Comparison of ENCODE assay signal across 8 mouse cellular contexts in the genomic region with DNA sequence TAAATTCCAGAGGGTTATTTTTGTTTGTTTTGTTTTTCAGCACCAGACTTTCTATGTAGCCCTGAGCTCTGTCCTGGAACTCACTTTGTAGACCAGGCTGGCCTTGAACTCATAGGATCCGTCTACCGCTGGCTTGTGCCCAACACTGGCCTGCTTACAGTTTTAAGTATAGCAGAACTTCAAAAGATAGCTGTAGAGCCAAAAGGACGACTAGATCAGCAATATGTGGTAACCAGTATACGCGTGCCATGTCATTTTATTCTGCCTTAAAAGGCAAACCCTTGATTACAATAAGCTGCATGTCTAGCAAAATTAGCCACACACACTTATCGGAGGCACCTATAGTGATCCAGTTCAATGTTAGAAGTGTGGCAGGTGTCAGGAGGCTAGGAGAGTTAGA. TPM values are rescaled to one million over a fixed set of nuclear protein-coding genes. Genes with fewer than 3 reads are reported as not detected.
A peak's percentile ranks its signal among the peaks of the same experiment; 100 is the strongest.
DNase-seq lines count a peak whose midpoint lies in the region; ATAC-seq and TF ChIP-seq lines count a peak whose summit lies in the region.

No protein-coding gene starts in this region.

- TF ChIP-seq CTCF in lung, embryonic 14.5 days (IDR thresholded peaks at IDR 0.05; ENCODE audit: low read depth) = no peak

- 55% methylated on average over 6 of the region's 6 CpGs for WGBS in lung, embryonic 14.5 days
- WGBS in forebrain, embryonic 15.5 days = 58% methylated on average over 6 of the region's 6 CpGs
- 77% methylated on average over 6 of the region's 6 CpGs for WGBS in midbrain, embryonic 10.5 days

- peaks cover 14% of the 10 kb centered on the region; the same call in 1 of the 2 replicates for H3K4me1 ChIP-seq in lung, embryonic 14.5 days (ENCODE audit: insufficient read depth)
- peaks cover 31% of the 10 kb centered on the region for H3K4me1 ChIP-seq in forebrain, embryonic 15.5 days
- H3K4me1 ChIP-seq in midbrain, embryonic 10.5 days = peaks cover 34% of the 10 kb centered on the region

- ATAC-seq in lung, embryonic 14.5 days (ENCODE audit: insufficient read depth) = no peak
- ATAC-seq in forebrain, embryonic 15.5 days (replicated peaks) = no peak

- H3K4me2 ChIP-seq in lung, embryonic 14.5 days = peak overlapping the region; percentile 76
- H3K4me2 ChIP-seq in forebrain, embryonic 15.5 days (replicated peaks) = peak overlapping the region; percentile 73

- peak overlapping the region; percentile 97 for H3K27ac ChIP-seq in lung, embryonic 14.5 days (ENCODE audit: low read depth)
- H3K27ac ChIP-seq in forebrain, embryonic 15.5 days (replicated peaks) = no peak overlapping the region
- H3K27ac ChIP-seq in midbrain, embryonic 10.5 days (replicated peaks) = peak overlapping the region; percentile 92; the same call in 1 of the 2 replicates

- peaks cover 48% of the 10 kb centered on the region for H3K36me3 ChIP-seq in lung, embryonic 14.5 days (ENCODE audit: insufficient read depth)
- peaks cover 17% of the 10 kb centered on the region for H3K36me3 ChIP-seq in forebrain, embryonic 15.5 days
- H3K36me3 ChIP-seq in midbrain, embryonic 10.5 days = peaks cover 67% of the 10 kb centered on the region

- no peaks in the 10 kb centered on the region for H3K27me3 ChIP-seq in lung, embryonic 14.5 days (ENCODE audit: insufficient read depth, low read length)
- H3K27me3 ChIP-seq in forebrain, embryonic 15.5 days = no peaks in the 10 kb centered on the region
- no peaks in the 10 kb centered on the region for H3K27me3 ChIP-seq in midbrain, embryonic 10.5 days (ENCODE audit: low read depth, poor library complexity, severe bottlenecking)

- H3K9me3 ChIP-seq in lung, embryonic 14.5 days (ENCODE audit: low read depth, low read length) = no peaks in the 10 kb centered on the region
- H3K9me3 ChIP-seq in forebrain, embryonic 15.5 days = no peaks in the 10 kb centered on the region
- H3K9me3 ChIP-seq in midbrain, embryonic 10.5 days (replicated peaks) = no peaks in the 10 kb centered on the region

- peak overlapping the region; percentile 86 for H3K9ac ChIP-seq in lung, embryonic 14.5 days
- peak overlapping the region; percentile 64; the same call in 1 of the 2 replicates for H3K9ac ChIP-seq in forebrain, embryonic 15.5 days (replicated peaks)

- peak; percentile 45 for DNase-seq in lung, embryonic 14.5 days
- DNase-seq in lung, postnatal 10 days = no peak
- DNase-seq in adrenal gland, postnatal 10 days = peak; percentile 56
- no peak for DNase-seq in midbrain, embryonic 10.5 days (ENCODE audit: low spot score)
- no peak for DNase-seq in urinary bladder, adult 18-20 months (ENCODE audit: low spot score in 2 of 2)
- no peak for DNase-seq in retina, embryonic 14.5 days (ENCODE audit: low spot score)
- DNase-seq in cerebellum, postnatal 14 days = no peak

- H3K4me3 ChIP-seq in lung, embryonic 14.5 days (ENCODE audit: low read depth, low read length) = peak overlapping the region; percentile 82
- peak overlapping the region; percentile 92 for H3K4me3 ChIP-seq in forebrain, embryonic 15.5 days
- peak overlapping the region; percentile 82 for H3K4me3 ChIP-seq in midbrain, embryonic 10.5 days

RNA-seq across cellular contexts. Expression of a gene that starts 1.2 kb away (rescaled TPM):
- polyA plus RNA-seq in lung, embryonic 14.5 days (2014; fragmentation: Nextera tagmentation; extraction: Ambion mirVana) = 300 and 304 TPM in 2 replicates
- total RNA-seq in adrenal gland, postnatal 10 days (2021) = 10 to 100 TPM; 50.0 to 66.8 TPM
- 110 and 114 TPM in 2 replicates for polyA plus RNA-seq in forebrain, embryonic 15.5 days (2015; fragmentation: Nextera tagmentation; extraction: Ambion mirVana)
- polyA plus RNA-seq in midbrain, embryonic 10.5 days (2016; fragmentation: Nextera tagmentation; extraction: Ambion mirVana) = 330 and 373 TPM in 2 replicates

RNA-seq across cellular contexts. Expression of a gene that starts 30.2 kb away (rescaled TPM):
- 0.09 and 0.11 TPM in 2 replicates for polyA plus RNA-seq in lung, embryonic 14.5 days (2014; fragmentation: Nextera tagmentation; extraction: Ambion mirVana)
- under 1 TPM; 0.06 to 0.39 TPM for total RNA-seq in adrenal gland, postnatal 10 days (2021)
- 0.10 and 0.15 TPM in 2 replicates for polyA plus RNA-seq in forebrain, embryonic 15.5 days (2015; fragmentation: Nextera tagmentation; extraction: Ambion mirVana)
- polyA plus RNA-seq in midbrain, embryonic 10.5 days (2016; fragmentation: Nextera tagmentation; extraction: Ambion mirVana) = 0.19 and 0.21 TPM in 2 replicates

RNA-seq across cellular contexts. Expression of a gene that starts 58.9 kb away (rescaled TPM):
- 108 and 109 TPM in 2 replicates for polyA plus RNA-seq in lung, embryonic 14.5 days (2014; fragmentation: Nextera tagmentation; extraction: Ambion mirVana)
- 10 to 100 TPM; 81.5 to 92.3 TPM for total RNA-seq in adrenal gland, postnatal 10 days (2021)
- 137 and 141 TPM in 2 replicates for polyA plus RNA-seq in forebrain, embryonic 15.5 days (2015; fragmentation: Nextera tagmentation; extraction: Ambion mirVana)
- polyA plus RNA-seq in midbrain, embryonic 10.5 days (2016; fragmentation: Nextera tagmentation; extraction: Ambion mirVana) = 190 and 216 TPM in 2 replicates

Comparison
In these comparisons a context has a peak if more than half of its experiments do, and no peak if none do; other contexts are left out.
1. DNase-seq: peak in lung, embryonic 14.5 days (single experiment) and adrenal gland, postnatal 10 days (single experiment); none in lung, postnatal 10 days (single experiment), midbrain, embryonic 10.5 days (single experiment), urinary bladder, adult 18-20 months (0 of 2), retina, embryonic 14.5 days (single experiment) and cerebellum, postnatal 14 days (0 of 2).
2. Peak in every context shown above with its lines, with median percentiles within 50 percentile points of each other: H3K4me3 ChIP-seq.